Mouse (Mus musculus) C3H10T1/2 (cell line): ENCODE measurements around the gene Tlr3. TPM values are rescaled to one million over a fixed set of nuclear protein-coding genes. Genes with fewer than 3 reads are reported as not detected.

Source experiments
- polyA plus RNA-seq, 2 experiments: library from polyadenylated mRNA; unstranded; fragments of >200 nt; fragmentation: generic; extraction: Trizol; gene quantifications; one replicate each; pipeline ENCODE4 v1.2.1; 2012; ENCODE audit warnings: missing spikeins in 2 of 2

Tlr3 gene
- under 1 TPM; 0.06 to 0.61 TPM for polyA plus RNA-seq

GRCm38 (mm10) chr8:45410882-45411281, at the start of gene Tlr3:
Tlr3 (minus strand) TSS chr8:45411080.

GRCm38 (mm10) chr8:45381963-45382347, 28.9 kb downstream of the Tlr3 start, which contains the start of gene Fam149a:
Fam149a (minus strand) TSS chr8:45382291.

Other genes starting within 250 kb of the Tlr3 start
- gene F11, start 149.0 kb downstream of the Tlr3 start, polyA plus RNA-seq: not detected
- not detected for gene Klkb1, start 116.2 kb downstream of the Tlr3 start, polyA plus RNA-seq
- not detected for gene Gm45753, start 102.6 kb downstream of the Tlr3 start, polyA plus RNA-seq
- 1 to 10 TPM in 1 of 2 experiments, under 1 TPM in 1; 0.08 to 1.9 TPM for gene Cyp4v3, start 77.9 kb downstream of the Tlr3 start, polyA plus RNA-seq
- 10 to 100 TPM in 1 of 2 experiments, 1 to 10 TPM in 1; 5.1 to 13.7 TPM for gene Fam149a, start 28.8 kb downstream of the Tlr3 start, polyA plus RNA-seq
- gene Sorbs2, start 96.7 kb upstream of the Tlr3 start, polyA plus RNA-seq: under 1 TPM; under 0.01 to 0.24 TPM